Mouse (Mus musculus) limb, embryonic 11.5 days (tissue): Measurements from ENCODE around the gene Sox6. TPM values are rescaled to one million over a fixed set of nuclear protein-coding genes. Genes with fewer than 3 reads are reported as not detected.

Experiments
- ATAC-seq: fragments of 200-750 bp; cut with Nextera tagmentation; 2 replicates; pipeline ENCODE4 v1.8.0; 2017; ENCODE audit warnings: low read depth; ENCODE audit not compliant: insufficient number of reproducible peaks, low FRiP score, low TSS enrichment
- DNase-seq: peaks from one replicate; pipeline ENCODE4 v3.0.0-alpha.2; 2015; ENCODE audit warnings: low spot score
- H3K27ac ChIP-seq: fragments of 300-500 bp; sonication (generic); replicated peaks from 2 replicates; pipeline ENCODE4 v1.5.1; 2014; ENCODE audit warnings: low read depth, mild to moderate bottlenecking, low read length
- H3K27me3 ChIP-seq: fragments of 300-500 bp; sonication (generic); 2 replicates; pipeline ENCODE4 v1.6.1; 2014; ENCODE audit warnings: mild to moderate bottlenecking, low read length, mixed read lengths; ENCODE audit not compliant: control insufficient read depth, insufficient read depth
- H3K36me3 ChIP-seq: fragments of 300-500 bp; sonication (generic); 2 replicates; pipeline ENCODE4 v1.6.1; 2014; ENCODE audit warnings: mild to moderate bottlenecking, low read length, moderate library complexity, mixed read lengths; ENCODE audit not compliant: control insufficient read depth, insufficient read depth
- H3K4me1 ChIP-seq: fragments of 300-500 bp; sonication (generic); 2 replicates; pipeline ENCODE4 v1.6.1; 2014; ENCODE audit warnings: low read length, mixed read lengths; ENCODE audit not compliant: control insufficient read depth, insufficient read depth
- H3K4me2 ChIP-seq: fragments of 300-500 bp; sonication (generic); 2 replicates; pipeline ENCODE4 v1.6.1; 2014; ENCODE audit warnings: low read depth, mild to moderate bottlenecking, moderate library complexity; ENCODE audit not compliant: severe bottlenecking
- H3K4me3 ChIP-seq: fragments of 300-500 bp; sonication (generic); 2 replicates; pipeline ENCODE4 v1.5.1; 2014; ENCODE audit warnings: low read depth, low read length
- H3K9ac ChIP-seq: fragments of 300-500 bp; sonication (generic); 2 replicates; pipeline ENCODE4 v1.6.1; 2014; ENCODE audit warnings: mild to moderate bottlenecking, low read length
- H3K9me3 ChIP-seq: fragments of 300-500 bp; sonication (generic); 2 replicates; pipeline ENCODE4 v1.6.1; 2016; ENCODE audit warnings: low read length; ENCODE audit not compliant: control insufficient read depth
- WGBS: fragments of 180-500 bp; shearing (Covaris S2); extraction: QIAGEN DNeasy Blood & Tissue Kit; methylation state at CpG from one replicate; pipeline ENCODE4 v1.1.7; 2014; 5-methylcytosine and 5-hydroxymethylcytosine counted together
- polyA plus RNA-seq: library from polyadenylated mRNA; unstranded; fragments of >200 nt; fragmentation: Nextera tagmentation; extraction: Ambion mirVana; gene quantifications from 2 replicates; pipeline ENCODE4 v1.2.1, GENCODE M21; 2014

The Sox6 gene
- polyA plus RNA-seq, 1 experiment from 2014 or later, result 58.1 TPM

DNA sequence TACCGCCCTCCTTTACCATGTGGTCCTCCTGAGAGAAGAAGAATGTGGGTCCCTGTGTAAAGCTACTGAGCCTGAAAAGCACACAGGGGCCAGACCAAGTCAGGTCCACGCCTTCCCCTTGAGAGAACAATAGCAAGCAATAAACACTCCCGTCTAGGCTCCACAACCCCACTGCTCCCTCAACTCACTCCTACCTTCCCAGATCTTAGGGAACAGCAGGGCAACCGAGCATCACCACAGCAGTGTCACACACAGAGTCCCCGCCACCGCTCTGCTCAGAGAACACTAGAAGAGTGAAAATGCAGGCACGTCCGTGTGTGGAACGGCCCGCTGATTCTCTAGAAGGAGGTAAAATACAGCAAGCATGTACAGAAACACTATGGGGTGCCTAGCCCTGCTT lies 208.2 kb downstream of the Sox6 start:
- 58% methylated on average over 10 of the region's 10 CpGs for WGBS
- H3K9me3 ChIP-seq, result no peaks in the 10 kb centered on the region
- H3K4me2 ChIP-seq, result no peak overlapping the region
- ATAC-seq, result no peak
- peak overlapping the region; percentile 36; the same call in 1 of the 2 replicates for H3K27ac ChIP-seq
- H3K36me3 ChIP-seq, result no peaks in the 10 kb centered on the region
- H3K27me3 ChIP-seq, result no peaks in the 10 kb centered on the region
- H3K9ac ChIP-seq, result no peak overlapping the region
- DNase-seq, result peak; percentile 28
- peaks cover 12% of the 10 kb centered on the region for H3K4me1 ChIP-seq
- H3K4me3 ChIP-seq, result no peak overlapping the region

- peak; percentile 64 for DNase-seq
- peaks cover 16% of the 10 kb centered on the region for H3K4me1 ChIP-seq
- no peaks in the 10 kb centered on the region for H3K27me3 ChIP-seq
- WGBS, result 14% methylated on average over 4 of the region's 4 CpGs
- ATAC-seq, result peak; percentile 74; the same call in 1 of the 2 replicates
- no peak overlapping the region for H3K4me3 ChIP-seq
- no peak overlapping the region for H3K4me2 ChIP-seq
- H3K9me3 ChIP-seq, result no peaks in the 10 kb centered on the region
- no peaks in the 10 kb centered on the region for H3K36me3 ChIP-seq
- no peak overlapping the region for H3K27ac ChIP-seq
- no peak overlapping the region for H3K9ac ChIP-seq
Measured at GRCm38 (mm10) chr7:115829756-115830155, 208.8 kb downstream of the Sox6 start.

DNA sequence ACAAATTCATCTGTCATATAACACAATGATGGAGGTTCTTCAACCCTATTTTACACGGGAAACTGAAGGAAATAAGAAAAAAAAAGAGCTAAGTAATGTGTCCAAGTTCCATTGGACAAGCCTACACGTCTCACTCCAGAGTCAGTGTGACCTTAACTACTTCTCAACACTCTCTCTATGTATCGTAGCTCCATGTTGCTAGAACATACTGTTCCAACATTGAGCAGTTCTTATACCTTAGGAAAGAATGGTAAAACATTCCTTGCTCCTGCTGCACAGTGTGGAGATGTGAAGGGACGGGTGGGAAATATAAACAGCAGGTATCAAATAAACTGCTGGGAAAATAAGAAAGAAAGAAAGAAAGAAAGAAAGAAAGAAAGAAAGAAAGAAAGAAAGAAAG lies 209.3 kb downstream of the Sox6 start:
- Histone ChIP-seq H3K36me3 (no peaks in the 10 kb centered on the region), H3K27me3 (no peaks in the 10 kb centered on the region), H3K27ac (no peak overlapping the region), H3K4me2 (no peak overlapping the region), H3K4me3 (no peak overlapping the region), H3K9ac (no peak overlapping the region), H3K4me1 (peaks cover 21% of the 10 kb centered on the region), H3K9me3 (no peaks in the 10 kb centered on the region)
- DNase-seq (no peak), ATAC-seq (no peak)
- 81% methylated on average over 4 of the region's 4 CpGs for WGBS

- Histone ChIP-seq H3K4me3 (no peak overlapping the region), H3K9me3 (no peaks in the 10 kb centered on the region), H3K9ac (no peak overlapping the region), H3K27ac (no peak overlapping the region), H3K27me3 (no peaks in the 10 kb centered on the region), H3K4me1 (peaks cover 17% of the 10 kb centered on the region), H3K36me3 (no peaks in the 10 kb centered on the region), H3K4me2 (no peak overlapping the region)
- 91% methylated on average over 3 of the region's 3 CpGs for WGBS
- ATAC-seq, result no peak
- DNase-seq, result no peak
Measured at GRCm38 (mm10) chr7:115825295-115825694, 213.3 kb downstream of the Sox6 start.

- WGBS, result 45% methylated on average over 8 of the region's 8 CpGs
- ATAC-seq, result no peak
- no peaks in the 10 kb centered on the region for H3K36me3 ChIP-seq
- no peak overlapping the region for H3K9ac ChIP-seq
- H3K4me3 ChIP-seq, result no peak overlapping the region
- no peaks in the 10 kb centered on the region for H3K27me3 ChIP-seq
- DNase-seq, result peak; percentile 49
- no peak overlapping the region for H3K4me2 ChIP-seq
- H3K9me3 ChIP-seq, result no peaks in the 10 kb centered on the region
- H3K27ac ChIP-seq, result peak overlapping the region; percentile 66
- H3K4me1 ChIP-seq, result peaks cover 11% of the 10 kb centered on the region; the same call in 1 of the 2 replicates
Measured at GRCm38 (mm10) chr7:115824621-115825256, 213.9 kb downstream of the Sox6 start.

DNA sequence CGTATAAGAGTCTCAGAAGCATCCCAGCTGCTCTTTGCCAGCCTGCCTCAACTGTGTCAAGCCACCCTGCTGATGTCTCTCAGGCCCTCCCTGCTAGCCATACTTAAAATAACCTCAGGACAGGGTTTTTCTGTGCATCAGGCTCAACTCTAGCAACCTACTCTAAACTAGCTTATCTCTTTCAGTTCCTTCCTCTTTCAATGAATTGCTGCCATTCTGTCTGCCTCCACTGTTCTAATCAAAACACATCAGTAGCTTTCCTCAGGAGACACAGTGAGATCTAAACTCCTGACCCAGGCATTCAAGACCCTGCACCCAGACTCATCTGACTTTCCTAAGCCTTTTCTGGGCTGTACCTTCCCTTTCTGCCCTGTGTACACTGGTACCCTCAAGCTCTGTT lies 219.5 kb downstream of the Sox6 start:
- no peaks in the 10 kb centered on the region for H3K27me3 ChIP-seq
- no peak for DNase-seq
- H3K9ac ChIP-seq, result no peak overlapping the region
- no peaks in the 10 kb centered on the region for H3K9me3 ChIP-seq
- no peak overlapping the region for H3K4me3 ChIP-seq
- no peak for ATAC-seq
- 79% methylated on average over 1 of the region's 1 CpGs for WGBS
- H3K36me3 ChIP-seq, result no peaks in the 10 kb centered on the region
- no peak overlapping the region for H3K27ac ChIP-seq
- H3K4me2 ChIP-seq, result no peak overlapping the region
- 0 out of 2 replicates have a peak, but pooled peaks cover under 1% of the 10 kb centered on the region for H3K4me1 ChIP-seq

DNA sequence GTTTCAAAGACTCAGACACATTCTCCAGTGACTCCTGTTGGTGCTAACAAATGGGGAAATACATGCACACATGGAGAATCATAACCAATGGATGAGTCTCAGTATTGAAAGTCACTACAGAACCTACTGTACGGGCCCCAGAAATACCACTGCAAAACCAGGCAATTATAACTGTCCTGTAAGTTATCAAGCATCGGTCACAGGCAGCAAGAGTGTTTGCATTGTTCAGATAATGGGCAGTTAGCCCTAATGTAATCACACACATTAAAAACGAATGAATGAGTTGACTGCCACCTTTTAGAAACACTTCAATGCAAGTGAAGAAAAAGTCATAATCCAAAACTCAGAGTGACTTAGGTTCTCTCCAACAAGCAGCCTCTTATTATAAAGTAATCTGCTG lies 235.3 kb downstream of the Sox6 start:
- DNase-seq, result no peak

GRCm38 (mm10) chr7:115794139-115794858 lies 244.3 kb downstream of the Sox6 start:
- no peaks in the 10 kb centered on the region for H3K36me3 ChIP-seq
- H3K9ac ChIP-seq, result no peak overlapping the region
- 91% methylated on average over 4 of the region's 4 CpGs for WGBS
- DNase-seq (no peak), ATAC-seq (no peak)
- H3K4me2 ChIP-seq, result no peak overlapping the region
- H3K9me3 ChIP-seq, result no peaks in the 10 kb centered on the region
- no peaks in the 10 kb centered on the region for H3K4me1 ChIP-seq
- H3K27me3 ChIP-seq, result no peaks in the 10 kb centered on the region
- no peak overlapping the region for H3K27ac ChIP-seq
- no peak overlapping the region for H3K4me3 ChIP-seq

More for the DNA sequence above, 235.3 kb downstream of the Sox6 start:
- ATAC-seq, result no peak
- Histone ChIP-seq H3K4me3 (no peak overlapping the region), H3K4me2 (no peak overlapping the region), H3K9ac (no peak overlapping the region), H3K4me1 (no peaks in the 10 kb centered on the region), H3K27me3 (no peaks in the 10 kb centered on the region), H3K9me3 (no peaks in the 10 kb centered on the region), H3K27ac (no peak overlapping the region), H3K36me3 (no peaks in the 10 kb centered on the region)
- WGBS, result 84% methylated on average over 3 of the region's 3 CpGs
